Mouse (Mus musculus) T-helper 1 cell (primary cell): ENCODE data around the gene Lypd6b.

Experiments used
- in situ Hi-C: fragments of 300-600 bp; cut with MboI, MseI; formaldehyde crosslinking; loops from one replicate; pipeline ENCODE4 v1.15.1; 2025; ENCODE audit warnings: high pct_unique_total_duplicates

The Lypd6b gene

GRCm38 (mm10) chr2:49787376-49788050, at the start of gene Lypd6b:
Gene Lypd6b (plus strand): TSS chr2:49787688.
- in situ Hi-C loops = no loop called here

DNA sequence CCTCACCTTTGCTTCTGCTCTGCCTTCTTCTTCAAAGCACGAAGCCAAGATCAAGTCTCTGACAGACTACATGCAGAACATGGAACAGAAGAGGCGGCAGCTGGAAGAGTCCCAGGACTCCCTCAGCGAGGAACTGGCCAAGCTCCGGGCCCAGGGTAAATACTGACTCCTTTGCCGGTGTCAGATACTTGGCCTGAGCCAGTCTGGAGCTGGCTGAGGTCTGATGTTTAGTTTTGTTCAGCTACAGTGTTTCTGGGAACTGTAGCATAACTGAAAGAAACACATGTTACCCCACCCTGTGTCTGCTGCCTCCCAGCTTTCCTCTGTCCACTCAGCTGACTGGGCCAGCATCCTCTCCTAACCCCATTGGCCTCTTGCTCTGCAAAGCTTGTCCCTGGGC, 48.4 kb upstream of the Lypd6b start:
- in situ Hi-C loops = loop anchor here (10.0 kb wide), 1 partner anchor 804 kb away; no protein-coding TSS in a partner anchor

DNA sequence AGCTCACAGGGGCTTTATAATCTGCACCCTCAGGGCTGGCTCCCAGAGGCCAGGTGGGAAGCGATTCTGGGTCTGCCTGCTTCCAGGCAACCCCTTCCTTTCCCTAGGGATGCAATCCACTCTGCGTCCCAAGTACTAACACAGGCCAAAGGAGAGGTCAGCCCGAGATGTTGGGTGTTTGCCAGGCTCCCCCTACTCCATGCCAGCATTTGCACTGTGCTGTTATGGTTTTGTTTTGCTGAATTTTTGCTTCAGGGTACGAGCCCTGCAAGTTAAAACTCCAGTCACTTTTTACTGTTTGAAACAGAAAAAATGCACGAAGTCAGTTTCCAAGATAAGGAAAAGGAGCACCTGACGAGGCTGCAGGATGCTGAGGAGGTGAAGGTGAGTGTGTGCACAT, 46.5 kb upstream of the Lypd6b start:
- in situ Hi-C loops = no loop called here

DNA sequence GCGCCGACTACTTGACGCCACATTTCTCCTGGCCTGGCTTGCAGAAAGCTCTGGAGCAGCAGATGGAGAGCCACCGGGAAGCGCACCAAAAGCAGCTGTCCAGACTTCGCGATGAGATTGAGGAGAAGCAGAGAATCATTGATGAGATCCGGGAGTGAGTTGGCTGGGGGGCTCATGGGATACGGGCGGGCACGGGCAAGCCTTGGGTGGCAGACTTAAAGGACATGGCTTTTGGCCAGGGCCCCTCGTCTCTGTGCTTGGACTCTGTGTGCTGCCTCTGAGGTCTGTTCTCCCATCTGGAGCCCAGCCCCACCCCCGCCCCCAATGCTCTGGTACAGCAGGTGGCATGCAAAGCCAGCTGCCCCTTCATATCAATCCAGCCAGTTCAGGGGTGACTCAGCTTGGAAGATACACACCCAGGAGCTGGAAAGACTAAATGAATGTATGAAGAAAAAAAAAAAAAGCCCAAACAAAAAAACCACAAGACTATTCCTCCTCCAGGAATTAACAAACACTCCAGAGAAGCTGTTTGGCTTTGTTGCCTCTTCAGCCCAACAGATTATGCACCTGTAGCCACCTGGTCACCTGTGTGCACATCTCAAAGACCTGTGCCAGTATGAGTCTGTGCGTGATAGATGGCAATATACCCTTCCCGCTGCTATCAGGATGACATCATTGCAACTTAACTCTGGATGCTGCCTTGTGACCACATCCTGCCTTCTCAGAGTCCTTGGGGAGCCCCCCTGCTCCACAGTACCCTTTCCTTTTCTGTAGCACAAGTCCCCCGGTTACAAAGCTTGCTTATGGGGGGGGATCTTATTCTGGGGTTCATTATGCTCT, 45.4 kb upstream of the Lypd6b start:
- in situ Hi-C loops = no loop called here

DNA sequence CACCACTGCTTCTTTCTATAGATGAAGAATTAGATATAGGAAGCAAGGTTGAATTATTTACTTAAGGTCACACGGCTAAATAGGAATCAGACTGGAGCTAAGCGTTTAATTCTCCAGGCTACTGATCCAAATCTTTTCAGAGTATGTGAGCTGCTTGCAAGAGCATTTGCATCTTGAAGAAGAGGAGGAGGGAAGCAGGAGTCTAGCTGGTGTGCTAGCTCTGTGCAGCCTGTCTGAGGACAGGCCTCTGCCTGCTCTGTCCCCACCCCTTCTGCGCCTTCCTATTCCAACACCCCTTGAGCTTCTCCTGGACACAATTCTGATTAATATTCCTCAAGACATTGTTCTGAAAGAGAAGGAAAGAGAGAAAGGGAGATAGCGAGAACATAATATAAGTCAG, 44.6 kb upstream of the Lypd6b start:
- in situ Hi-C loops = no loop called here

DNA sequence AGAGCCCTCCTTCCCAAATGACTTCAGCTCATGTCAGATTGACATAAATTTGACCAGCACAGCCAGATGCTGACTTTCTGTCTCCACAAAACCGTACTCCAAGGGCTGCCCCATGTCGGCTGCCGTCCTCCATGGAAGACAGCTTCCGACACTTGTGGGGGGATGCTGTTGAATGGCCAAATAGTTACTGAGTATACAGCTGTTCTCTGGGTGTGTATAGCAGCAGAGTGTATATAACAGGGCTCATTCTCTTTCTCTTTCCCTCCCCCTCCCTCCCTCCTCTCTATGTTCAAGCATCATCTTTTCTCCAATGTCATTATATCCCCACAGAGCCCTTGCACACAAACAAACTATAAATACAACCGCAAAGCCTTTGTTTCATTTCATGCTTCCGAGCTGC, 43.7 kb upstream of the Lypd6b start:
- in situ Hi-C loops = no loop called here

GRCm38 (mm10) chr2:49744251-49745093, 43.0 kb upstream of the Lypd6b start:
- in situ Hi-C loops = no loop called here

DNA sequence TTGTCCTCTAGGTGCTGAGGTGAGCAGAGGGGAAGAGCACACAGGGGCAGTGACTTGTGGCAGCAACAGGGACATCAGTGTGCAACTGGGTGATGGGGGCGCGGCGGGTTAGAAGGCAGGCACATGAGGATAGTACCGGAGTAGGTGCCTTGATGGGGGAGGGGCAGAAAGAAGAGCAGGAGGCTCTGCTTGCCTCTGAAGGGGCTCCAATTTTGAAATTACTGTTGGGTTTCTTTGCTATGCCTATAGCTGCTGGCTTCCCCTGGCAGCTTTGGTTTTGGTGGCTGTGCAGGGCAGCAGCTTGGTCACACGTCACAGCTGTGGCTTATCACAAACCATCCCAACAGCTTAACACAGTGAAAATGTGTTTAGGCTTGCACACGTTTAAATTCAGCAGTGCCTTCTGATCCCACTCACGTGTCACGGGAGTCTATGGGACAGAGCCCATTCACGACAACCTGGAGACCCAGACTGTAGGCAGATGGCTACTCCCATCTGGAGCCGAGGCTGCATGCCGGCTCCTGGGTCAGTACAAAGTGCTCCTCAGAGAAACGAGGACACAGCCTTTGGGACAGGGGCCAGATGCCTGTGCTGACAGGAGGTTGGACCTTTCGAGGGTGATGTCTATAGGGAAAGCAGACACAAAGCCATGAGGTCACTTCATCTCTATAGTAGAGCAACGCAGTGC, 42.2 kb upstream of the Lypd6b start:
- in situ Hi-C loops = no loop called here

GRCm38 (mm10) chr2:49746947-49747346, 40.5 kb upstream of the Lypd6b start:
- in situ Hi-C loops = no loop called here

- in situ Hi-C loops = no loop called here
Measured at GRCm38 (mm10) chr2:49747670-49748069, 39.8 kb upstream of the Lypd6b start.

GRCm38 (mm10) chr2:49748628-49749342, 38.7 kb upstream of the Lypd6b start:
- in situ Hi-C loops = no loop called here

GRCm38 (mm10) chr2:49749730-49750576, 37.5 kb upstream of the Lypd6b start:
- in situ Hi-C loops = no loop called here

- in situ Hi-C loops = no loop called here
Measured at GRCm38 (mm10) chr2:49751544-49752210, 35.8 kb upstream of the Lypd6b start.

GRCm38 (mm10) chr2:49752211-49752607, 35.3 kb upstream of the Lypd6b start:
- in situ Hi-C loops = no loop called here

- in situ Hi-C loops = no loop called here
Measured at GRCm38 (mm10) chr2:49753062-49753461, 34.4 kb upstream of the Lypd6b start.

DNA sequence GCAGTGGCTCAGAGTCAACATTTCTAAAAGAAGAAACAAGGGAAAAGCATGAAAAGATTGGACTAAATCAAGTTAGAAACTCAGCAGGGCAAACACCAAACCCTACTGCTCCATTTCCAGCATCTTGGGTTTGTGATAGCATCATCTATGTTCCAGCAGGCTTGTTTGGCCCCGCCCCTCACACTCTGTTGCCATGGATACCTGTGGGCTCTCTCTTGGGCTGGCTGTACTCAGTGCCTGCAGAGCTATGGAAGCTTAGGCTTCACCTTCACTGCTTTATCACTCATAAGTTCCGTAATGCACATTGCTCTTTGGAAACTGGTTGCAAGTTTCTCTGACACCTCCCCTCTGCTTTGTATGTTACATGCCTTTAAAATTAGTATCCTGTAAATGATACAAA, 32.4 kb upstream of the Lypd6b start:
- in situ Hi-C loops = no loop called here

DNA sequence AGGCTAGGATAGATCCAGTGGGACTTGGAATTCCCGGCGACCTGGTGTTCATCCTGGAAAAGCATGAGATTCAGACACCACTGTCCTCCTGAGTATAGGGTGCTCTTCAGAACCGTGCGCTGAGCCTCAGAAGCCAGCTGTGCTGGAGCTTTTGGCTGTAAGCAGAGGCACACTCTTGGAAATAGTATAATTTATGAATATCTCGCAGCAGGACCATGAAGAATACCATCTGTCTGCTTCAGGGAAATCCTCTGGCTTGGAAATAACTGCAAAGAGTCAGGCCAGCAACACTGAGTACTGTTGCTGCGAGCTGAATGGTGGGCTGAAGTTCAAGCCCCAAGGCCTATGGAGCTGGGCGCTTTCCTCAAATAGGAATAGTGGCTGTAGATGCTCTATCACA, 29.9 kb upstream of the Lypd6b start:
- in situ Hi-C loops = no loop called here

- in situ Hi-C loops = loop anchor here (10.0 kb wide), 1 partner anchor 510 kb away; no protein-coding TSS in a partner anchor
Measured at GRCm38 (mm10) chr2:49764331-49764946, 23.0 kb upstream of the Lypd6b start.

GRCm38 (mm10) chr2:49768916-49769315, 18.6 kb upstream of the Lypd6b start:
- in situ Hi-C loops = loop anchor here (5.0 to 10.0 kb wide), 2 partner anchors 98 to 506 kb away; no protein-coding TSS in a partner anchor
